Mouse (Mus musculus) forebrain, embryonic 15.5 days (tissue): Measurements from ENCODE around the gene Sf3b2. TPM values are rescaled to one million over a fixed set of nuclear protein-coding genes. Genes with fewer than 3 reads are reported as not detected.

Experiments used
- ATAC-seq: fragments of 200-750 bp; cut with Nextera tagmentation; replicated peaks from 2 replicates; pipeline ENCODE4 v1.8.0; 2017; ENCODE audit warnings: mild to moderate bottlenecking, moderate TSS enrichment, moderate library complexity
- H3K27ac ChIP-seq: fragments of 300-500 bp; sonication (generic); replicated peaks from 2 replicates; pipeline ENCODE4 v1.5.1; 2015; ENCODE audit warnings: mild to moderate bottlenecking, inconsistent platforms
- H3K27me3 ChIP-seq: fragments of 300-500 bp; sonication (generic); 2 replicates; pipeline ENCODE4 v1.6.1; 2015; ENCODE audit warnings: inconsistent platforms
- H3K36me3 ChIP-seq: fragments of 300-500 bp; sonication (generic); 2 replicates; pipeline ENCODE4 v1.6.1; 2015; ENCODE audit warnings: mild to moderate bottlenecking, inconsistent platforms
- H3K4me1 ChIP-seq: fragments of 300-500 bp; sonication (generic); 2 replicates; pipeline ENCODE4 v1.6.1; 2015; ENCODE audit warnings: inconsistent platforms
- H3K4me2 ChIP-seq: fragments of 300-500 bp; sonication (generic); replicated peaks from 2 replicates; pipeline ENCODE4 v1.6.1; 2015; ENCODE audit warnings: mild to moderate bottlenecking, inconsistent platforms
- H3K4me3 ChIP-seq: fragments of 300-500 bp; sonication (generic); 2 replicates; pipeline ENCODE4 v1.5.1; 2015; ENCODE audit warnings: mild to moderate bottlenecking, inconsistent platforms
- H3K9ac ChIP-seq: fragments of 300-500 bp; sonication (generic); replicated peaks from 2 replicates; pipeline ENCODE4 v1.6.1; 2015; ENCODE audit warnings: mild to moderate bottlenecking, inconsistent platforms
- H3K9me3 ChIP-seq: fragments of 300-500 bp; sonication (generic); 2 replicates; pipeline ENCODE4 v1.6.1; 2016; ENCODE audit warnings: inconsistent platforms
- WGBS: fragments of 180-500 bp; shearing (Covaris S2); methylation state at CpG from one replicate; pipeline ENCODE4 v1.1.7; 2015; ENCODE audit warnings: mixed read lengths; 5-methylcytosine and 5-hydroxymethylcytosine counted together
- polyA plus RNA-seq: library from polyadenylated mRNA; unstranded; fragments of >200 nt; fragmentation: Nextera tagmentation; extraction: Ambion mirVana; gene quantifications from 2 replicates; pipeline ENCODE4 v1.2.1, GENCODE M21; 2015

Gene Sf3b2
- polyA plus RNA-seq, 1 experiment from 2014 or later, result 381 TPM

DNA sequence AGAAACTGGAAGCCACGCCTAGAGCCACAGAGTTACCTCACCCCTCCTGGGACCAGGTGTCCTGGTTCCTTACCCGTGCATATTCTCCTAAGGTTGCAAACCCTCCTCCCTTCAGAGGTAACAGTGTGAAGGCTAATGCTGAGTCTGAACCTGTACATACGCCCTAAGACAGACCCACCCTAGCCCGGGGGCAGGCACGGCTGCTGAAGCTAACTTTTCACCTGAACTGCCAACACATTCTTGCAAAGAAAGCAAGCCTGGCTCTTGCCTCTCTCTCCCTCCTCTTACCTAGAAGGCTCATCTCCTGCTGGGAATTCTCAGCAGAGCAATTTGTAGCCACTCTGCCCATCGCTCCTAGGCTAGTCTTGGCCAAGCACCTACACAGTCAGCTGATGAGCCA is 5.3 kb upstream of the Sf3b2 start:
- Histone ChIP-seq H3K4me2 (no peak overlapping the region), H3K27me3 (no peaks in the 10 kb centered on the region), H3K9ac (0 out of 2 replicates have a peak overlapping the region, but pooled peaks have one; percentile 3), H3K9me3 (no peaks in the 10 kb centered on the region), H3K36me3 (peaks cover 24% of the 10 kb centered on the region), H3K27ac (no peak overlapping the region), H3K4me1 (peaks cover 41% of the 10 kb centered on the region), H3K4me3 (no peak overlapping the region)
- no peak for ATAC-seq
- 85% methylated on average over 6 of the region's 6 CpGs for WGBS

DNA sequence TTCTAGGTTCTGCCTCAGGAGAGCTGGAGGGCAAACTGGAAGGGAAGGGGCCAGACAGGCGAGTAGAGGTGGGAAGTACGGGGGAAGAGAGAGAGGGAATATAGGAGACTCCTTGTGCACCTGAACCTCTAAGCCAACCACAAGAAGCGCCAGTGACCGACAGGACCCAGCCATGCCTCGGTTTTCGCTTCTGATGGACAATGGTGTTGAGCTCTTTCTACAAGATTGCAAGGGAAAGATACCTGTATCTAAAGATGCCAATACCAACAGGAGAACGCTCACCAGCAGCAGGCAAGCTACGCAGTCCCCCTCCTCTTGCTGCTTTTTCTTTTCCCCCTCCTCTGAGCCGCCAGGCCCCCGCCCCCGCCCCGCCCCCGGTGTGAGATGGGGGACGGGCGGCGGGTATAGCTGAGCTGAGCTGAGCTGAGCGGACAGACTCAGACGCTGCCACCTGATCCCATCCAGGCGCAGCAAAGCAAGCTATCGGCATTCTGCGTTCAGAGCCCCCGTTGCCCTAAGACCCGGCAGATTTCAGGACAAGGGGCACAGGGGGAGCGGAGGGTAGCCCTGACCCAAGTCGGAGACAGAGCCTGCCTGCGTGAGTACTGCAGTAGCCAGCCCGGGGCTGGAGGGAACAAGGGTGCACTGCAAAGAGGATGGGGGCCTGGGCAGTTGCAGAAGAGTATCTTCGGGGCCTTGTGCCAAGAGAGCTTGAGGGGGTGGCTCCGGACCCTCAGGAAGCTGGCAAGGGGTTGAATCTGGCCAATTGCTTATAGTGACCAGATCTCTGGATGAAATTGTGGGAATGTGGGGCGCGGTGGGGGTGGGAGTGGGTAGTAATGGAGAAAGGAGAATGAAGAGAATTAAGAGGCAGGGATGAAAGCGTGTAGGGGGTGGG is 2.9 kb upstream of the Sf3b2 start, which contains the start of gene Gal3st3:
Gene Gal3st3 (plus strand): TSS at position 429 of the 898 bp plus-strand sequence.
- Histone ChIP-seq H3K9me3 (no peaks in the 10 kb centered on the region), H3K27me3 (no peaks in the 10 kb centered on the region), H3K27ac (peak within 1 kb of the TSS; percentile 88), H3K36me3 (peaks cover 4% of the 10 kb centered on the region), H3K4me1 (peaks cover 54% of the 10 kb centered on the region), H3K4me2 (peak within 1 kb of the TSS; percentile 83), H3K4me3 (peak within 1 kb of the TSS; percentile 87), H3K9ac (peak within 1 kb of the TSS; percentile 94)
- ATAC-seq, result peak; percentile 55
- 2% methylated on average over 30 of the region's 32 CpGs for WGBS

DNA sequence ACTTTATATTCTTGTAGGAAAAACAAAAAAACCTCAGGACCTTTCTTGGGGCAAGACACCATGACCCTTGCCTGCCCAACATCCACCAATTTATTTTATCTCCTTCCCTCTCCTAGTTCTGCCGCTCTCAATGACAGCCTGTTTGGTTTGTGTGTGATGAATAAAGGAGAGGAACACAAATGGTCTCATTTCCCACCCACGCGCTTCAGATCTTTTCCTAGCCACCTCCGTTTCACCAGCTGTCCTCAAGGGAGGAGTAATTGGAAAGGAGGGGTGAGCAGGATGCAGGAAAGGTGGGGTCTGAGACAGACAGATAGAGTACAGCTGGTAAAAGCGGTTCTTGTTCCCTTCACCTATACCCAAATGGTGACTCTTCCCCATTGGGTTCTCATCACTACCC is 1.4 kb upstream of the Sf3b2 start:
- Histone ChIP-seq H3K27ac (no peak overlapping the region), H3K27me3 (no peaks in the 10 kb centered on the region), H3K36me3 (peaks cover 14% of the 10 kb centered on the region), H3K4me2 (no peak overlapping the region), H3K9ac (no peak overlapping the region), H3K4me1 (peaks cover 57% of the 10 kb centered on the region), H3K9me3 (no peaks in the 10 kb centered on the region), H3K4me3 (no peak overlapping the region)
- ATAC-seq, result no peak
- 85% methylated on average over 5 of the region's 5 CpGs for WGBS

DNA sequence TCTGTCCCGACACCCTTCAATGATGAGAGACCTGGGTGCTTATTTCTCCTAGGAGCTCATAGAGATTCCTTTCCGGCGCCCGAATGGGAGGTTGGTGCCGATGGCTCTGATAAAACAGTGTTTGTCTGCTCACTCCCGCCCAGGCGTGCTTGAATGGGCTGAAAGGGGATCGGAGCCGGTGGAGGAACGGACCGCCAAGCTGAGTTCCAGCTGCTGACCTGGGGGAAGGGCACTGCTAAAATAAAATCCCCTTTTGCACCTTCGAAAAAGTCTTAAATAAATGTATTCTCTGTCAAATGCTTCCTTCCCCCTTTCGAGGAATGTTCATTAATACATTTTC is 451 bp upstream of the Sf3b2 start:
- H3K27me3 ChIP-seq, result no peaks in the 10 kb centered on the region
- peak overlapping the region; percentile 93 for H3K27ac ChIP-seq
- peak overlapping the region; percentile 75 for H3K4me2 ChIP-seq
- 5% methylated on average over 13 of the region's 13 CpGs for WGBS
- no peak; the same call in 1 of the 2 replicates for ATAC-seq
- H3K36me3 ChIP-seq, result peaks cover 23% of the 10 kb centered on the region
- H3K9ac ChIP-seq, result peak overlapping the region; percentile 74
- H3K4me1 ChIP-seq, result peaks cover 55% of the 10 kb centered on the region
- H3K4me3 ChIP-seq, result peak overlapping the region; percentile 74
- H3K9me3 ChIP-seq, result no peaks in the 10 kb centered on the region

DNA sequence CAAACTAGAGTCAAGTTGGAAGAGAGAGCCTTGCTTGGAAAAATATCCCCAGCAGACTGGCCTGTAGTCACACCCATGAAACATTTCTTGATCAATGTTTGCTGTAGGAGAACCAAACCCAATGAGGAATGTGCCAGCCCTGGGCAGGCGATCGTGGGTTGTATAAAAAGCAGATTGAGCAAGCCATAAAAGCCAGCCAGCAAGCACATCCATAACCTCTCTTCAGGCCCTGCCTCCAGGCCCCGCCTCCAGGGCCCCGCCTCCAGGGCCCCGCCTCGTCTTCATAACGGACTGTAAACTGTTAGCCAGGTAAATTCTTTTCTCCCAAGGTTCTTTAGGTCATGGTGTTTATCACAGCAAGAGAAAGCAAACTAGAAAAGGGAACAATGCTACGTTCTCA is 16.9 kb downstream of the Sf3b2 start:
- Histone ChIP-seq H3K9me3 (no peaks in the 10 kb centered on the region), H3K9ac (no peak overlapping the region), H3K4me1 (peaks cover 8% of the 10 kb centered on the region), H3K4me2 (no peak overlapping the region), H3K27ac (no peak overlapping the region), H3K36me3 (peaks cover 77% of the 10 kb centered on the region), H3K4me3 (no peak overlapping the region), H3K27me3 (no peaks in the 10 kb centered on the region)
- 89% methylated on average over 8 of the region's 8 CpGs for WGBS
- no peak for ATAC-seq

DNA sequence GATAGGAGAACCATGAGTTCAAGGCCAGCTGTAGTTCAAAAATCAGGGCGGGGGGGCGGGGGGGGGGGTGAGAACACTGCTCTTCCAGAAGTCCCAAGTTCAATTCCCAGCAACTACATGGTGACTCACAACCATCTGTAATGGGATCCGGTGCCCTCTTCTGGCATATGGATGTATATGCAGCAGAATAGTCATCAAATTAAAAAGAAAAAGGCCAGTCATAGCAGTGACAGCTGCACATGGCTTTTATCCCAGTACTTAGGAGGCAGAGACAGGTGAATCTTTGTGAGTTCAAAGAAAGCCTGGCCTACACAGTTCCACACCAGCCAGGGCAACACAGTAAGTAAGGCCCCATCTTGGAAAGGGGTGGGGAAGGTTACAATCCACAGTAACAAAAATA is 18.1 kb downstream of the Sf3b2 start:
- no peaks in the 10 kb centered on the region for H3K27me3 ChIP-seq
- H3K27ac ChIP-seq, result no peak overlapping the region
- H3K4me3 ChIP-seq, result no peak overlapping the region
- H3K4me1 ChIP-seq, result peaks cover 12% of the 10 kb centered on the region
- no peak overlapping the region for H3K9ac ChIP-seq
- H3K9me3 ChIP-seq, result no peaks in the 10 kb centered on the region
- H3K4me2 ChIP-seq, result no peak overlapping the region
- no peak for ATAC-seq
- 93% methylated on average over 3 of the region's 3 CpGs for WGBS
- peaks cover 65% of the 10 kb centered on the region for H3K36me3 ChIP-seq

DNA sequence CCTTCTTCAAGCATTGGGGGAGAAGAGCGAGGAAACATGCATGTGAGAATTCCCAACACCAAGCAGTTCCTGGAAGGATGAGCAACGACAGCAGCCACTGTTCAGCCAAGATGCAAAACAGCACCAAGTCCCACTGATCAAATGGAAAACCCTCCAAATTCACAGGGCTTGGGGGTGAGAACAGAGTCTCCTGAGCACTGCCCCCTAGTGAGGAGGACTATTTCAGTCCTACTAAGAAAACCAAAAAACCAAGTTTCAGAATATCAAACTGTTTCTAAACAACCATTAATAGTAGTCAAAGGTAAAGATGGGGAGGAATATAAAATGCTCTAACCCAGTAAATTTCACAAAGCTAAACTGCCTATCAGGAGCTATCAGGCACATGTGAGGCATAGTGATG is 18.7 kb downstream of the Sf3b2 start:
- 92% methylated on average over 2 of the region's 2 CpGs for WGBS
- Histone ChIP-seq H3K4me2 (no peak overlapping the region), H3K9ac (no peak overlapping the region), H3K36me3 (peaks cover 59% of the 10 kb centered on the region), H3K4me3 (no peak overlapping the region), H3K9me3 (no peaks in the 10 kb centered on the region), H3K27ac (no peak overlapping the region), H3K4me1 (peaks cover 18% of the 10 kb centered on the region), H3K27me3 (no peaks in the 10 kb centered on the region)
- ATAC-seq, result no peak

DNA sequence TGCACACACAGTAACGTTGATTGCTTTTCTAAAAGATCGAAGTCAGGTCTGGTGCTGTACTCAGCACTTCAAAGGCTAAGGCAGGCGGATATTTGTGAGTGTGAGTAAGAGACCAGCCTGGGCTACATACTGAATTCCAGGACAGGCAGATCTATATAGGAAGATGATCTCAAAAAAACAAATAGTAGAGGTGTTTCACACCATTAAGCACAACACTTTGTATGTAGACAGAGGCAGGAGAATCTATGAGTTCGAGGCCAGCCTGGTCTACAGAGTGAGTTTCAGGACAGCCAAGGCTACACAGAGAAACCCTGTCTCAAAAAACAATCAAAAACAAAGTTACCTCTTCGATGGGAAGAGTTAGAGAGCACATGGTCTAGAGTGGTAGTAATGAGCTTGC is 19.5 kb downstream of the Sf3b2 start:
- H3K4me3 ChIP-seq, result no peak overlapping the region
- H3K27ac ChIP-seq, result no peak overlapping the region
- H3K9ac ChIP-seq, result no peak overlapping the region
- H3K36me3 ChIP-seq, result peaks cover 51% of the 10 kb centered on the region
- H3K4me2 ChIP-seq, result no peak overlapping the region
- 92% methylated on average over 5 of the region's 5 CpGs for WGBS
- no peaks in the 10 kb centered on the region for H3K27me3 ChIP-seq
- H3K4me1 ChIP-seq, result peaks cover 25% of the 10 kb centered on the region
- H3K9me3 ChIP-seq, result no peaks in the 10 kb centered on the region
- ATAC-seq, result no peak

DNA sequence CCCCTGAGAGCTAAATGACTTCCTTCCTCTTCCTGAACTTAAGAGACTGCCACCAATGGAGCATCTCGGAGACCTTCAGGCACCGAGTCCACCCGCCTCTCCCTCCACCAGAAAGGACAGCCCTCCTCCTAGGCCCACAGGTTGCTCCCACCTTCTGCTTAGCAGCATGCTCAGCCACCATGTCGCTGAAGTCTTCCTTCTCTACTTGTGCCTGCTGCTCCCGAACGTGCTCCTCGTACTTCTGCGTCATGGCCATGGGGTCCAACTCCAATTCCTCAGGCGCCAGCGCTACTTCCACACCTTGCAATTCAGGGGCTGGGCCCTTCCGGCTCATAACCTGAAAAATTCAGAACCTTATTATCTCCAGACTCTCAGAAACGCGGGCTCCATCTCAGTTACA is 20.6 kb downstream of the Sf3b2 start:
- Histone ChIP-seq H3K9me3 (no peaks in the 10 kb centered on the region), H3K9ac (no peak overlapping the region), H3K27me3 (no peaks in the 10 kb centered on the region), H3K4me3 (no peak overlapping the region), H3K36me3 (peaks cover 47% of the 10 kb centered on the region), H3K4me2 (no peak overlapping the region), H3K4me1 (peaks cover 32% of the 10 kb centered on the region), H3K27ac (no peak overlapping the region)
- ATAC-seq, result no peak
- 94% methylated on average over 13 of the region's 13 CpGs for WGBS

DNA sequence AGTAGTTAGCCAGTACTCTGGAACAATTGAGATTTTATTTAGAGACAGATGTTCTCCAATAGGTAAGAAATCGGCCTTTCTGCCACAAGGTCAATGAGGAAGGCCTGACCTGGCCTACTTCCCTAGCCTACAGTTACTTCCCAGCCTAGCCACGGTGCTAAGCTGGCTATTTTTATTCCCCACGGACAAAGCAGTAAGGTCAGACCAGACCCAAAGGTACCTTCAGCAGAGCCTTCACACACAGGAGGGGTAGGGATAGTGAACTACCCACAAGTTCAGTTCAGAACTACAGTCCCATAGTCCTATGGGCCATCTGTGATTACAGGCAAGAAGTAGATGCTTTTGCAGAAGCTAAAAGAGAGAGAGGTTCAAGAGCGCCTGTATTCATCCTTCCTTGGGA is 21.3 kb downstream of the Sf3b2 start:
- ATAC-seq, result no peak
- H3K9ac ChIP-seq, result no peak overlapping the region
- peaks cover 32% of the 10 kb centered on the region for H3K4me1 ChIP-seq
- H3K9me3 ChIP-seq, result no peaks in the 10 kb centered on the region
- H3K4me3 ChIP-seq, result peak overlapping the region; percentile 62; the same call in 1 of the 2 replicates
- H3K27me3 ChIP-seq, result no peaks in the 10 kb centered on the region
- peak overlapping the region; percentile 93 for H3K27ac ChIP-seq
- peaks cover 39% of the 10 kb centered on the region for H3K36me3 ChIP-seq
- H3K4me2 ChIP-seq, result no peak overlapping the region
- WGBS, result 76% methylated on average over 4 of the region's 4 CpGs

DNA sequence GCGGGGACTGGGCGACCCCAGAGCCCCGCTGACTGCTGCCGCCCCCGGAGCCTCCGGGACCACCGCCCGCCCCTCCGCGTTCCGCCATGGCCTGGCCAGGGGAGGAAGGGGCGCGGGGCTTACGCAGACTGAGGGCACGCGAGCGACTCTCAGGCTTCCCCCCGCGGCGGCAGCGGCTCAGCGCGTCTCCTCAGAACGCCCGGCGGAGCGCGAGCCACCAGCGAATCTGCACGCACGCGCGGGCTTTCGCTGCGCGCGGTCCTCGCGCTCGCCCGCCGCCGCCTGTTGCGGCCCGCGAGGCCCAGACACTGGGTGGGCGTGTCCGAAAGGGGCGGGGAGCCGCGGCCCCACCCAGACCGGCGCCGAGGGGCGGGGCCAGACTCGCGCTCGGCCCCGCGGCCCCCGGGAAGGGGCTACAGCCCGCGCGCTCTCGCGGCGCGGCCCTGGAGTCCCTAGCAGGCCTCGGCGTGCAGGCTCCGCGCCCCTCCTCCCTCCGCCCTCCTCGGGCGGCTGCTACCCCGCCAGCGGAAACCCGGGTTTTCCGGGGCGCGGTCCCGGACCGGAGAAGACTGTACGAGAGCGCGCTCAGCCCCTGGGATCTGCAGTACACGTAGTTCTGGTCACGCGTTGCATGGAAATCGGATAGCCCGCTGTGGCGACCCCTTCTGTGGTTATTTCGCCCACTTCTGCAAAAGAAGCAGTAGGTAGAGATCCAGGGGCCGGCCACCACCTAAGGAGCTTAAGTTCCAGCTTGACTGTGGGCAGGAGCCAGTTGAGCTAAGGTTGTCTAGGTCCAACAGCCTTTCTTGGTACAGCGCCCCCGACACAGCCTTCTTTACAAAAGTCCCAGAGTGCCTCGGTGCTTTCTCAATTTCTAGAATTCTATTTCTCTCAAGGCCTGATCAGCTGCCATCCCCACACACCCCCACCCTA is 22.2 kb downstream of the Sf3b2 start, which contains the start of gene Pacs1:
Gene Pacs1 (minus strand): TSS at position 319 of the 933 bp plus-strand sequence.
- Histone ChIP-seq H3K4me2 (peak within 1 kb of the TSS; percentile 77), H3K9ac (peak within 1 kb of the TSS; percentile 81), H3K4me3 (peak within 1 kb of the TSS; percentile 62), H3K36me3 (peaks cover 32% of the 10 kb centered on the region), H3K4me1 (peaks cover 36% of the 10 kb centered on the region), H3K27ac (peak within 1 kb of the TSS; percentile 93), H3K9me3 (no peaks in the 10 kb centered on the region), H3K27me3 (no peaks in the 10 kb centered on the region)
- peak; percentile 95 for ATAC-seq
- under 1% methylated on average over 65 of the region's 97 CpGs for WGBS

DNA sequence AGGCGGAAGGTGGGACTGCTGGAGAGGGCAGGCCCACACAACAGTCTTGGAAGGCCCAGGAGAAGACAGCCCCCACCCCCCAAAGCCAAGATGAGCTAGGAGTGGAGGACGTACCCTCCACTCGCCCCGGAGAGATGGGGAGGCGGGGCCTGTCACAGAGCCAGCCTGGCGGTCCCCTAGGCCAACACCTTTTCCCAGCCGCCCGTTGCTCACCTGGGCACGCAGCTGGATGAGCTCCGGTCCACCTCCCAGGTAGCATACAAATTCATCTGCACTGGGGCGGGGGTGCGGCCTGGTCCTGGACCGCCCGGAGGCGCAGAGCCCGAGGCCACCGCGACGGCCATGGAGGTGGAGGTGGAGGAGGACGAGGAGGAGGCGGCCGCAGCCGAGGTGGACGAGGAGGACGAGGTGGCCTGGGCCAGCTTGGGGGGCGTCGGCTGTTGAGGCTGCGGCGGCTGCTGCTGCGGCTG is 22.9 kb downstream of the Sf3b2 start:
- peak; percentile 57 for ATAC-seq
- under 1% methylated on average over 21 of the region's 30 CpGs for WGBS
- H3K9ac ChIP-seq, result peak overlapping the region; percentile 81
- H3K4me3 ChIP-seq, result peak overlapping the region; percentile 62
- H3K27ac ChIP-seq, result peak overlapping the region; percentile 93
- no peaks in the 10 kb centered on the region for H3K9me3 ChIP-seq
- H3K4me1 ChIP-seq, result peaks cover 36% of the 10 kb centered on the region
- H3K36me3 ChIP-seq, result peaks cover 25% of the 10 kb centered on the region
- H3K4me2 ChIP-seq, result peak overlapping the region; percentile 77
- no peaks in the 10 kb centered on the region for H3K27me3 ChIP-seq
